Mouse (Mus musculus): Measurements from ENCODE around the gene Sdccag8. TPM values are rescaled to one million over a fixed set of nuclear protein-coding genes. Genes with fewer than 3 reads are reported as not detected.

The Sdccag8 gene
- polyA plus RNA-seq, 1 experiment from 2014 or later, result 6.4 TPM

- no peak for DNase-seq (ENCODE audit: low spot score)
- WGBS, result 95% methylated on average over 4 of the region's 4 CpGs
- Histone ChIP-seq H3K36me3 (ENCODE audit: control insufficient read depth, insufficient read depth, low read length) (no peaks in the 10 kb centered on the region; the same call in 1 of the 2 replicates), H3K4me2 (replicated peaks; ENCODE audit: low read depth) (no peak overlapping the region), H3K9ac (ENCODE audit: low read length) (no peak overlapping the region), H3K27me3 (ENCODE audit: control insufficient read depth, insufficient read depth, low read length) (no peaks in the 10 kb centered on the region), H3K4me1 (replicated peaks; ENCODE audit: control insufficient read depth, insufficient read depth) (no peaks in the 10 kb centered on the region), H3K27ac (replicated peaks) (no peak overlapping the region), H3K9me3 (ENCODE audit: control insufficient read depth, low read length) (no peaks in the 10 kb centered on the region), H3K4me3 (ENCODE audit: low read depth, low read length) (no peak overlapping the region)
- no peak for TF ChIP-seq CTCF (IDR thresholded peaks at IDR 0.05; ENCODE audit: low read depth)
- TF ChIP-seq EP300 (optimal IDR thresholded peaks at IDR 0.05), result no peak
- no peak for ATAC-seq (ENCODE audit: low FRiP score, low TSS enrichment)
These were observed 10.6 kb downstream of the Sdccag8 start for GRCm38 (mm10) chr1:176825084-176825483.

- H3K4me2 ChIP-seq (replicated peaks; ENCODE audit: low read depth), result no peak overlapping the region
- H3K4me3 ChIP-seq (ENCODE audit: low read depth, low read length), result no peak overlapping the region
- H3K36me3 ChIP-seq (ENCODE audit: control insufficient read depth, insufficient read depth, low read length), result no peaks in the 10 kb centered on the region; the same call in 1 of the 2 replicates
- H3K9me3 ChIP-seq (ENCODE audit: control insufficient read depth, low read length), result no peaks in the 10 kb centered on the region
- H3K27ac ChIP-seq (replicated peaks), result no peak overlapping the region
- no peak overlapping the region for H3K9ac ChIP-seq (ENCODE audit: low read length)
- H3K4me1 ChIP-seq (replicated peaks; ENCODE audit: control insufficient read depth, insufficient read depth), result no peaks in the 10 kb centered on the region
- H3K27me3 ChIP-seq (ENCODE audit: control insufficient read depth, insufficient read depth, low read length), result no peaks in the 10 kb centered on the region
- no peak for ATAC-seq (ENCODE audit: low FRiP score, low TSS enrichment)
- no peak for DNase-seq (ENCODE audit: low spot score)
- WGBS, result 80% methylated on average over 11 of the region's 11 CpGs
- no peak for TF ChIP-seq EP300 (optimal IDR thresholded peaks at IDR 0.05)
- TF ChIP-seq CTCF (IDR thresholded peaks at IDR 0.05; ENCODE audit: low read depth), result no peak
These were observed 11.7 kb downstream of the Sdccag8 start for GRCm38 (mm10) chr1:176826186-176826585.

- Histone ChIP-seq H3K36me3 (ENCODE audit: control insufficient read depth, insufficient read depth, low read length) (no peaks in the 10 kb centered on the region; the same call in 1 of the 2 replicates), H3K4me3 (ENCODE audit: low read depth, low read length) (no peak overlapping the region), H3K27me3 (ENCODE audit: control insufficient read depth, insufficient read depth, low read length) (no peaks in the 10 kb centered on the region), H3K4me1 (replicated peaks; ENCODE audit: control insufficient read depth, insufficient read depth) (no peaks in the 10 kb centered on the region), H3K9ac (ENCODE audit: low read length) (no peak overlapping the region), H3K4me2 (replicated peaks; ENCODE audit: low read depth) (no peak overlapping the region), H3K9me3 (ENCODE audit: control insufficient read depth, low read length) (no peaks in the 10 kb centered on the region), H3K27ac (replicated peaks) (no peak overlapping the region)
- 89% methylated on average over 4 of the region's 4 CpGs for whole genome bisulfite sequencing
- ATAC-seq (ENCODE audit: low FRiP score, low TSS enrichment) (no peak), DNase-seq (ENCODE audit: low spot score) (no peak)
- TF ChIP-seq CTCF (IDR thresholded peaks at IDR 0.05; ENCODE audit: low read depth), result no peak
- no peak for TF ChIP-seq EP300 (optimal IDR thresholded peaks at IDR 0.05)
These were observed 12.5 kb downstream of the Sdccag8 start for GRCm38 (mm10) chr1:176826931-176827330.

GRCm38 (mm10) chr1:176827365-176827764, 12.9 kb downstream of the Sdccag8 start:
- H3K36me3 ChIP-seq (ENCODE audit: control insufficient read depth, insufficient read depth, low read length), result no peaks in the 10 kb centered on the region; the same call in 1 of the 2 replicates
- H3K9me3 ChIP-seq (ENCODE audit: control insufficient read depth, low read length), result no peaks in the 10 kb centered on the region
- ATAC-seq (ENCODE audit: low FRiP score, low TSS enrichment), result peak; percentile 72; the same call in 1 of the 2 replicates
- DNase-seq (ENCODE audit: low spot score), result no peak
- no peak overlapping the region for H3K4me3 ChIP-seq (ENCODE audit: low read depth, low read length)
- no peaks in the 10 kb centered on the region for H3K27me3 ChIP-seq (ENCODE audit: control insufficient read depth, insufficient read depth, low read length)
- no peak overlapping the region for H3K9ac ChIP-seq (ENCODE audit: low read length)
- H3K27ac ChIP-seq (replicated peaks), result no peak overlapping the region
- 69% methylated on average over 4 of the region's 4 CpGs for WGBS
- no peaks in the 10 kb centered on the region for H3K4me1 ChIP-seq (replicated peaks; ENCODE audit: control insufficient read depth, insufficient read depth)
- no peak overlapping the region for H3K4me2 ChIP-seq (replicated peaks; ENCODE audit: low read depth)
- TF ChIP-seq EP300 (optimal IDR thresholded peaks at IDR 0.05), result no peak
- no peak for TF ChIP-seq CTCF (IDR thresholded peaks at IDR 0.05; ENCODE audit: low read depth)

GRCm38 (mm10) chr1:176827945-176828485, 13.6 kb downstream of the Sdccag8 start:
- ATAC-seq (ENCODE audit: low FRiP score, low TSS enrichment), result no peak
- Histone ChIP-seq H3K4me2 (replicated peaks; ENCODE audit: low read depth) (no peak overlapping the region), H3K27me3 (ENCODE audit: control insufficient read depth, insufficient read depth, low read length) (no peaks in the 10 kb centered on the region), H3K4me3 (ENCODE audit: low read depth, low read length) (no peak overlapping the region), H3K36me3 (ENCODE audit: control insufficient read depth, insufficient read depth, low read length) (no peaks in the 10 kb centered on the region; the same call in 1 of the 2 replicates), H3K27ac (replicated peaks) (no peak overlapping the region), H3K9ac (ENCODE audit: low read length) (no peak overlapping the region), H3K9me3 (ENCODE audit: control insufficient read depth, low read length) (no peaks in the 10 kb centered on the region), H3K4me1 (replicated peaks; ENCODE audit: control insufficient read depth, insufficient read depth) (no peaks in the 10 kb centered on the region)
- 71% methylated on average over 5 of the region's 5 CpGs for WGBS
- TF ChIP-seq EP300 (optimal IDR thresholded peaks at IDR 0.05), result no peak
- no peak for TF ChIP-seq CTCF (IDR thresholded peaks at IDR 0.05; ENCODE audit: low read depth)
- no peak for DNase-seq (ENCODE audit: low spot score)

- H3K4me1 ChIP-seq (replicated peaks; ENCODE audit: control insufficient read depth, insufficient read depth), result no peaks in the 10 kb centered on the region
- H3K9me3 ChIP-seq (ENCODE audit: control insufficient read depth, low read length), result no peaks in the 10 kb centered on the region
- no peak overlapping the region for H3K4me3 ChIP-seq (ENCODE audit: low read depth, low read length)
- no peaks in the 10 kb centered on the region; the same call in 1 of the 2 replicates for H3K36me3 ChIP-seq (ENCODE audit: control insufficient read depth, insufficient read depth, low read length)
- no peak overlapping the region for H3K9ac ChIP-seq (ENCODE audit: low read length)
- no peak overlapping the region for H3K4me2 ChIP-seq (replicated peaks; ENCODE audit: low read depth)
- H3K27me3 ChIP-seq (ENCODE audit: control insufficient read depth, insufficient read depth, low read length), result no peaks in the 10 kb centered on the region
- TF ChIP-seq CTCF (IDR thresholded peaks at IDR 0.05; ENCODE audit: low read depth), result no peak
- TF ChIP-seq EP300 (optimal IDR thresholded peaks at IDR 0.05), result no peak
- DNase-seq (ENCODE audit: low spot score) (no peak), ATAC-seq (ENCODE audit: low FRiP score, low TSS enrichment) (no peak)
- 90% methylated on average over 12 of the region's 12 CpGs for WGBS
- H3K27ac ChIP-seq (replicated peaks), result no peak overlapping the region
These were observed 14.2 kb downstream of the Sdccag8 start for GRCm38 (mm10) chr1:176828666-176829065.

Data from stomach, postnatal 0 days (tissue).